Mouse (Mus musculus) 416B (cell line): Measurements from ENCODE around the gene Phex.

Experiments used
- DNase-seq: peaks from one replicate; pipeline ENCODE4 v3.0.0; 2011; ENCODE audit warnings: low read depth

The Phex gene

DNA sequence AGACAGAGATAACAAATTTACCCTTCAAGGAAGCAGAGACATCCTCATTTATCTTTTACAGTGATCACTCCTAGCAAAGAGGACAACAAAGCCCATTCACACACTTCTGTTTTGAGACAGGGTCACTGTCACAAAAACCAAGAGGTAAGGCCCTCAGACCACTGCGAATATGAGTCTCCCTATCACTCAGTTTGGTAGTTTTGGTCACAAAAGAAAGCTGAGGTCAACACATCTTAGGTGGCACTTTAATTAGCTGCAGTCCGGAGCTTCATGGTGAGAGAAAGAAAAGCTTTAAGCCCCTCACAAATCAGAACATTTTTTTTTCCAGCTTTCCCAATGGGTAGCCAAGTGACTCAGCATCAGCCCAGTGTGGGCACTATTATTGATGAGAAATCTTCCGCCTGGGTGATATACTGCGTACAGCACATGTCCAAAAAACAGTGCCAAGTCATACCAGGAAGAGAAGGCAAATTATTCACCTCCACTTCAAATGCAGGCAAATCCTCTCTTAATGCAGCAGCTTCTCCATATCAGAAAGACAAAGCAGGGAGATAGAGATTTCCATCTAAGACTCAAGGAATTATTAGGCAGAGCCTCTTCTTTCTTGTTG lies 108.2 kb downstream of the Phex start:
- DNase-seq = no peak

DNA sequence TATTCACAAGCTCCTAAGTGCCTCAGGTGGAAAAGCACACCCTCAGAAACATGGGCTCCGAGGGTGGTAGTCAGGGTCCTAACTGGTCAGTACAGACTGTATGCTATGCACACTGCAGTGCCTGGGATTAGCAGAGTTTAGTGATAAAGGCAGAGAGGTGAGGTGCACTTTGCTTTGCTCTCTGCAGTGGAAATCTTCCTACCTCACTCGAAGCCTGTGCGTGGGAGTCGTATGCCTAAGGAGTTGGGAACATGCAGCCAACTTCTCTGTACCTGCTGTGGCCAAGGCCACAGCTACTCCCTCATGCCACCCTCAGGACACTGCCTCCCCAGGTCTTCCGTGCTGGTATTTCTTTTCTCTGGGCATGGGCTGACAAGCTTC lies 109.3 kb downstream of the Phex start:
- no peak for DNase-seq

DNA sequence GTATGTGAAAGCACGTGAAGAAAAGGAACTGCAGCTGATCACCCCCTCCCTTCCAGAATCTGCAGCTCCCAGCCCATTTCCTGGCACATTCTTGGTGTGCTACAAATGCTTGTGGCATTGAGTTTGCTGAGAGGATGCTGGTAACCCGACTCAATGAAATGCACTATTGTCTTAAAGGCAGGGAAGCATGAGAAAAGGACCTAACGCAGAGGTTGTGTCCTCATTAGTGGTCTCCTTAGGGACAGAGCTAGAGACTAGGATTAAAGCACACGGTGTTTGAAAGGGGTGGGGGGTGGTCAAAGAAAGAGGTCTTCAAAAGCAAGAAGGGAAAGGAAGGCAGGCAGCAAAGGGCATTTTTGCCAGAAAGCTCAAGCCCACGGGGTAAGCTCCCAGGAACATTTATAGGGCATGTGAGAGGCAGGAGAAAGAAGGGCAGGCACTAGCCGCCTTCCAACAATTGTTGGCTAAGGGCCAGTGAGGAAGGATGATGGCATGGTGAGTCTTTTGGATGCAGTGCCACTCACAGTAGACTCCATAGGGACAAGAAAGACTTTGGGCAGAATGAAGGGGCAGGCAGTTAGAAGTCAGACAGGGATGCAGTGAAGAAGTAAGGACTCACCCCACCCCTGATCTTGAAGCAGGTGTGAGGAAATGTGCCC lies 109.8 kb downstream of the Phex start:
- no peak for DNase-seq

DNA sequence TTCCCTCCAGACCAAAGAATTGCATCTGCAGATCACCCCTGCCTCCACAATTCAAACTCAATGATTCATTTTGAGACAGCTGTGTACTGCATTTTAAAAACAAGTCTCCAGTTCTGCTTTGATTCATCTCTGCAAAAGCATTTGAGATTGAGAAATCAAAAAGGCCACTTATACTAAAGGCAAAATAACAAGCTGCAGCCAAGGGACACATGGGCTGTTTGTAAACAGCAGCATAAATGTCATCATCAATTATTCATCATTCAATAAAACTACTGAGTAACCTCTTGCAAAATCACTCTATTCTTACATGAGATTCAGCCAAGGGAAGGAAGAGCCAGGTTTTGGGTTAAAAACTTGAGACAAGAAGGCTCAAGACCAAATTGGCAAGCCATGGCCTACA lies 122.7 kb downstream of the Phex start:
- DNase-seq = no peak

DNA sequence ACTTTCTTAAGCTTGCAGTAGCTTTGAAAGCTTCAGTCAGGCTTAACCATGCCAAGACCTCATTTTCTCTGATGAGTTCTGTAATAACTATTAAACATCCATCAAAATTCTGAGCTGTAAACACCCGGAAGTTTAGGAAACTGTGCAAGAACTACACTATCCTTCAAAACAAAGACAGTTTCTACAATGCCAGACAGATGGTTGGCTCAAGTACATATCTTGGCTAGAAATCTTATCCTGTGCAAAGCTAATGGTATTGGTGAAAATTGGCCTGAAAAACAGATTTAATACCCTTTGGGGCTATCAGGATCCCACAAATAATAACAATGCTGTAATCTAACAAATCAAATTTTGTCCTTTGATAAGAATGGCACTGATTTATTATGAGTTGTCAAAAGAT lies 138.5 kb downstream of the Phex start:
- DNase-seq = no peak

DNA sequence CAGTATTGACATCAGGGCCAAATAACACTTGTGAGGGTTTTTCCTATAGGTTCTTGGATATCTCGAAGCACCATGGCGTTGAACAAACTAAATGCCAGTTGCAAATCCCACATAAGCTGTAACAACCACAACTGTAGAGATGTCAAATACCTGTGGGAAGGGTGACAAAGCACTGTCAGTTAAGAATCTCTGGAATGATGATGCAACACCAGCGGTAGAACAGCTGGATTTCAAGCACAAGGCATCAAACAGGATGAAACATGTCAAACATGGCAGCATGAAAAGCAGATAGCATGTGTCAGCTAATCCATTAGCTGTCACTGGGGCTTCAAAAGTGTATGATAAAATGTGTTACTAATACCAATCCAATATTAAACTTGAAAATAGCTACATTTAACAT lies 141.8 kb downstream of the Phex start:
- no peak for DNase-seq

DNA sequence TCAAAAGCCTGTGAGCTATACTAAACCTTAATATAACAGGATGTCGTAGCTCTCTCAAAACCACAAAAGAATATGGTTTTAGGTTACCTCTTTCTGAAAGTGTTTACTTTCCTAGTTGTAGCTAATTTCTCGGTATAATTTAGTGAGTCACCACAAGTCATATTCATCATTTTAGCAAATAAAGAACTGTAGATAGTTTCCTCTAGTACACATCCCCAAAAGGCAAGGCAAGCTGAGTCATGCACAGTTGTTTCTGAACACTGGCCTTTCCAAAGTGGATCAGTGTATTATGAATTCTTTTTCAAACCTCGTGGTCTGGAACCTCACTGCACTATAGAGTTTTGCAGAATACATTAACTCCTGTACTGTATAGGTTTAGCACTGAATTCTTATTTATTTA lies 143.5 kb downstream of the Phex start:
- DNase-seq = peak; percentile 0

DNA sequence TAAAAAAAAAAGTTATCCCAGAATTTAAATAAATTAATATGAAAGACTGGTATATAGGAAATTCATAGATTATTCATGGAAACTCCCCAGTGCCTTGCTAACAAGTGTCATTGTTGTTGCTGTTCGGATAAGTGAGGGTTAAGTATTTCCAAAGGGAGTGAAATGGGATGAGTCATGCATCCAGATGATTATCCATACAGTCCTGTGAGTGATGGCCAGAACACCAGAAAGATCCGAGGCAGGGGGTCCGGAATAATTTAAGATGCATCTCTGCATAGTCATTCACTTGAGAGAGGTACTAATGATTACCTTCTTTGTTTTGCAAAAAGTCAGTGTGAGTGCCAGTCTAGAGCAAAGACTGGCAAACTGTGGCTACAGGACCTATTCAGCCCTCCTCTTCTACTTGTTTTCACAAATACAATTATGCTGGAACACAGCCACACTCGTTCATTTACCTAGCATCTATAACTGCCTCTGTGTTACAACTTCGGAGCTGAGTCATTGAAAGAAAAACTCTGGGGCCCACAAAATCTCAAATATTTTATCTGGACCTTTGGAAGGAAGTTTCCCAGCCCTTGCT lies 145.3 kb downstream of the Phex start:
- DNase-seq = no peak

DNA sequence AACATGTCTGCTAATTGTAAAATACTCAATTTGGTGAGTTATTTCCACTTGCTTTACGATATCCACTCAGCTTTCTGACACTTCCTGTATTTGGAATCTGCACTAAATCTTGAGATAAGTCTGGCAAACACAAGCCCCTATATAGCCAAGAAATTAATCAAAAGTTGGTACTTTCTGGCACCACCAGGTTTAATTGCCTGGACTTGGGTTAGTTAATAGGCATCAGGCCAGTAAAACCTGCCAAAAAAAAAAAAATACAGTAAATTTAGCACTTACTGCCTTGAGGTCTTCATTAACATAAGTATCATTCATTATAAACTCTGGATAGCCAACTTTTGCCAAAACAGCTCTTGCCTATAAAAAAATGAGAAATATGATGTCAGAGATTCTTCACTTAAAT lies 147.0 kb downstream of the Phex start:
- DNase-seq = no peak

DNA sequence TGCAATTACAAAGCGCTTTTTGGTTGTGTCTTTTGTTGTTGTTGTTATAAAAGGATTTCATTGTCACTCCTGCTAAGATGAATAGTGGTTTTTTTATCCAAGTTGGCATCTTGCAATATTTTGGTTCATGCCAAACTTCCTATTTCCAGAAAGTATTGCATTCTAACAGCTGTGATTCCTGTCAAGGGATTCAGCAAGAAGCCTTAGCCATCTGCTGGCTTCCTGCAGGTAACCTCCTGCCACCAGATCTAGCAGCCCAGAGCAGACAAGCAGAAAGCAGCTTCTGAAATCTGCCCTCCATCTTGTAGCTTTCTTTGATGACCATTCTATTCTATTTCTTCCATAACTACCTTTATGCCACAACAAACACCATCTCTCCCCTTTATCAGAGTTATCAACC lies 212.4 kb downstream of the Phex start:
- no peak for DNase-seq

DNA sequence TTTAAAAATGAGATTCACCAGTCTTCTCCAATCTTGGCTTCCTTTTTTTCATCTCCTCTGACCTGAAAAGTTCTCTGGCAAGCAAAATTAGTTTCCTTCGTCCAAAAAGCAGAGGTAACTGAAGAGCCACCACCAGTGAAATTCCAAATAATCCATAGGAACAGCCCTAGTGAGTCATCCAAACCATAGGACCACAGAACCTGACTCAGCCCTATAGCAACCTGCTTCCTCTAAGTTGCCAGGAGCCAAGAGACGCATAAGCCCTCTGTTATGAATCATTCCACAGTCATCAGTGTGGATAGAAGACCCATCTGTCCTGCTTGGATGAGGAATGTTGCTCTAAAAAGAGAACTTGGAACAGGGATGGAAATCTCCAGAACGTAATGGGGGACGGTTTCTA lies 230.9 kb downstream of the Phex start:
- DNase-seq = no peak

DNA sequence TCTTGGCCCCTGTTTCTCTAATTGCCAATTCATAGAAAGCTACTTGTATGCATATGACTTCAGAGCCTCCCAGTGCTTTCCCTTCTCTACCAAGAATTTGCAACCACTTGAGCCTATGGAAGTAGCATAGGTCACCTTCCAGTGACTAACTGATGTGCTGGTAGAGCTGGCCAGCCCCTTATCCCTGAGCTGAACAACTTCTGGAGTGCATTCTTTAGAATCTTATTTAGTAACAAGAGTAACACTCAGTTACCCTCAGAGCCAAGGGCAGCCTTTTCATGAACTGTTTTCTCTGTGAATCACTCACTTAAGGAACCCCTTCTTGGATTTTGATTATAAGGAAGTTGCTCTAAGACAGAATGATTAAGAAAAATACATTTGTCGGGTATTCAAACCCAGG lies 234.3 kb downstream of the Phex start:
- DNase-seq = no peak

DNA sequence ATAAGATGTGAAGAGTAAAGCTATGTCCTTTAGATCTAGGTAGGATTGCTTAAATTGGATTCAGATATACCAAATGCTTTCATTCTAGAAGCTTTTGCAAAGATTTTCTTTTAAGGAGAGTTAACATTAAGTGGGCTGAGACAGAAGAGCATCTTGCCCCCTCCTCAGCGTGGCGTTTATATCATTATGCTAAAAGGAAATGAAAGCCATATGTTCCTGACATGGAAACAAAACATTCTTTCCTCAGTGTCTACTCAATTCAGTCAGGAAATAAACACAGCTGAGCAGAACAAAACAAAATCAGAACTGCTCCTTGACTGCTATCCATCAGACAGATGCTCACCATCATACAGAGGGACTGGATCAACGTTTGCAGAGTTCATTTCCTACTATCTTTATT lies 251.0 kb downstream of the Phex start:
- DNase-seq = no peak

DNA sequence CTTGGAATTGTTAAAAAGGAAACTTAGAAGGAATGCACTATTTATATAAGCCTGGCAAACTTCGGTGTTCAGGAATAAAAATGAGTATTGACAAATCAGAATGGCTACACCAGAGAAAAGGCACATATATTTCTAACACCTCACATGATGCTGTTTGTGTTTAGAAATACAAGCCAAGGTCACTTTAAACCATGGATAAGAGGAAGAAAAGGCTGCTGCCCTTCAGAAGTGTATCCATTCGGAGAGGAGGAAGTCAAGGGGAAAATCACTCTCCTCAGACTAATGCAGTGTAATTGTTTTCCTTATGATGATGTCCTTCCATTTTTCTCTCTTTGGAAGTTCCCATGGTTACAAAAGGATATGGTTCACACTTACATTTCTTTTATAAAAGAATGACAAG lies 251.7 kb downstream of the Phex start:
- no peak for DNase-seq

DNA sequence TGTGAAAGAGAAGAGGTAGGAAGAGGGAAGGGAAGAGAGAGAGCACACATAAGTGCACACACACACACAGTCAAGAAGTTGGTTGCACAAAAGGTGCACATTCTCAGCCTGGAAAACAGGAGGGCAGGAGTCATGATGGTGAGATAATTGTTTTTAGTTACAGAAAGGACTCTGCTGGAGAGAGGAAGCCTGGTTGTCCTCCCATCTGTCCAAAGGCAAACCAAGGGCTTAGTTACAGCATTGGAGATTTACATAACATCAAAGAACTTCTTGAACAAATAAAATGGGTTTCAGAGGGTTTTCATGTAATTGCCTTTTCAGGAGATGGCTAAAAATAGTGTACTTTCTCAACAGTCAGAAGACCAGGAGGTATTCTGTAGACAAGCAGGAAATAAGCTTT lies 270.4 kb downstream of the Phex start:
- no peak for DNase-seq

DNA sequence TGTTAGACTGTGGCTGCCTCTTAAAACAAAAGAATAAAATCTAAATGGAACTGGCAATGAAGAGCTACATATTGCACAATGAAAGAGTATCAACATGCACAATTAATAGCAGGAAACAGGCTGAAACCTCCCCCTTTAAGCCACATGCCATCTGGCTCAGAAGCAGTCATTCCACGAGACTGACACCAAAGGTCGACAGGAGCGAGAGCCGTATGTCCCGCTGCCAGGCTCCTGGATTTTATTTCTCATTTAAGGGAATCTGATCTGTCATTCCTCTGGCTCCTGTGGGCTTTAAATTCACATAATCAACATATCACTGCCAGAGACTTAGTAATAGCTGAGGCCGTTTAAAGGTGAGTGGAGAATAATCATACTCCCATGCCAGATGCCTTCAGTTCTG lies 275.5 kb downstream of the Phex start:
- no peak for DNase-seq
